Mouse (Mus musculus) forebrain, embryonic 14.5 days (tissue): ENCODE data around the gene Sik3. TPM values are rescaled to one million over a fixed set of nuclear protein-coding genes. Genes with fewer than 3 reads are reported as not detected.
A peak's percentile ranks its signal among the peaks of the same experiment; 100 is the strongest.

Experiments used
- ATAC-seq: fragments of 200-750 bp; cut with Nextera tagmentation; 2 replicates; pipeline ENCODE4 v1.8.0; 2017; ENCODE audit warnings: mild to moderate bottlenecking, moderate library complexity
- DNase-seq: peaks from one replicate; pipeline ENCODE4 v3.0.0-alpha.2; 2015; ENCODE audit warnings: low spot score
- H3K27ac ChIP-seq: fragments of 300-500 bp; sonication (generic); 2 replicates; pipeline ENCODE4 v1.5.1; 2014; ENCODE audit warnings: low read depth, mild to moderate bottlenecking, control low read depth, low read length, moderate library complexity
- H3K27me3 ChIP-seq: fragments of 300-500 bp; sonication (generic); replicated peaks from 2 replicates; pipeline ENCODE4 v1.6.1; 2014; ENCODE audit warnings: low read length, control low read depth, mixed read lengths; ENCODE audit not compliant: control insufficient read depth, insufficient read depth
- H3K36me3 ChIP-seq: fragments of 300-500 bp; sonication (generic); 2 replicates; pipeline ENCODE4 v1.6.1; 2014; ENCODE audit warnings: low read length, control low read depth; ENCODE audit not compliant: control insufficient read depth, insufficient read depth
- H3K4me1 ChIP-seq: fragments of 300-500 bp; sonication (generic); 2 replicates; pipeline ENCODE4 v1.6.1; 2014; ENCODE audit warnings: antibody characterized with exemption, low read length, control low read depth; ENCODE audit not compliant: control insufficient read depth, insufficient read depth
- H3K4me2 ChIP-seq: fragments of 300-500 bp; sonication (generic); 2 replicates; pipeline ENCODE4 v1.6.1; 2014; ENCODE audit warnings: mild to moderate bottlenecking, control low read depth, low read length
- H3K4me3 ChIP-seq: fragments of 300-500 bp; sonication (generic); 2 replicates; pipeline ENCODE4 v1.5.1; 2014; ENCODE audit warnings: low read depth, low read length, control low read depth
- H3K9ac ChIP-seq: fragments of 300-500 bp; sonication (generic); 2 replicates; pipeline ENCODE4 v1.6.1; 2014; ENCODE audit warnings: mild to moderate bottlenecking, low read length, control low read depth, moderate library complexity
- H3K9me3 ChIP-seq: fragments of 300-500 bp; sonication (generic); replicated peaks from 2 replicates; pipeline ENCODE4 v1.6.1; 2016; ENCODE audit warnings: low read length, control low read depth, mixed read lengths; ENCODE audit not compliant: control insufficient read depth
- WGBS: fragments of 180-500 bp; shearing (Covaris S2); extraction: QIAGEN DNeasy Blood & Tissue Kit; methylation state at CpG from one replicate; pipeline ENCODE4 v1.1.7; 2014; 5-methylcytosine and 5-hydroxymethylcytosine counted together
- polyA plus RNA-seq: library from polyadenylated mRNA; unstranded; fragments of >200 nt; fragmentation: Nextera tagmentation; extraction: Ambion mirVana; gene quantifications from 2 replicates; pipeline ENCODE4 v1.2.1, GENCODE M21; 2014

The Sik3 gene
- polyA plus RNA-seq, 1 experiment from 2014 or later: 5.0 TPM

- H3K36me3 ChIP-seq: 0 out of 2 replicates have a peak, but pooled peaks cover 2% of the 10 kb centered on the region
- H3K9me3 ChIP-seq: no peaks in the 10 kb centered on the region
- no peak for ATAC-seq
- peaks cover 10% of the 10 kb centered on the region; the same call in 1 of the 2 replicates for H3K4me1 ChIP-seq
- H3K27me3 ChIP-seq: no peaks in the 10 kb centered on the region
- 72% methylated on average over 9 of the region's 9 CpGs for WGBS
- H3K4me2 ChIP-seq: no peak within 1 kb of the TSS
- H3K27ac ChIP-seq: no peak within 1 kb of the TSS
- DNase-seq: no peak
- H3K9ac ChIP-seq: no peak within 1 kb of the TSS
- H3K4me3 ChIP-seq: no peak within 1 kb of the TSS
Observed at GRCm38 (mm10) chr9:46228491-46228890, 215.9 kb downstream of the Sik3 start, which contains the start of gene Apoa1. TSS of gene Apoa1 (plus strand) at chr9:46228580.

GRCm38 (mm10) chr9:46229573-46230449, 217.2 kb downstream of the Sik3 start:
- H3K36me3 ChIP-seq: no peaks in the 10 kb centered on the region
- peaks cover 10% of the 10 kb centered on the region; the same call in 1 of the 2 replicates for H3K4me1 ChIP-seq
- WGBS: 14% methylated on average over 37 of the region's 37 CpGs
- peak overlapping the region; percentile 77 for H3K4me2 ChIP-seq
- peak overlapping the region; percentile 39 for H3K4me3 ChIP-seq
- no peak overlapping the region for H3K27ac ChIP-seq
- ATAC-seq: peak; percentile 98
- peak overlapping the region; percentile 66 for H3K9ac ChIP-seq
- H3K27me3 ChIP-seq: no peaks in the 10 kb centered on the region
- no peaks in the 10 kb centered on the region for H3K9me3 ChIP-seq
- peak; percentile 95 for DNase-seq

DNA sequence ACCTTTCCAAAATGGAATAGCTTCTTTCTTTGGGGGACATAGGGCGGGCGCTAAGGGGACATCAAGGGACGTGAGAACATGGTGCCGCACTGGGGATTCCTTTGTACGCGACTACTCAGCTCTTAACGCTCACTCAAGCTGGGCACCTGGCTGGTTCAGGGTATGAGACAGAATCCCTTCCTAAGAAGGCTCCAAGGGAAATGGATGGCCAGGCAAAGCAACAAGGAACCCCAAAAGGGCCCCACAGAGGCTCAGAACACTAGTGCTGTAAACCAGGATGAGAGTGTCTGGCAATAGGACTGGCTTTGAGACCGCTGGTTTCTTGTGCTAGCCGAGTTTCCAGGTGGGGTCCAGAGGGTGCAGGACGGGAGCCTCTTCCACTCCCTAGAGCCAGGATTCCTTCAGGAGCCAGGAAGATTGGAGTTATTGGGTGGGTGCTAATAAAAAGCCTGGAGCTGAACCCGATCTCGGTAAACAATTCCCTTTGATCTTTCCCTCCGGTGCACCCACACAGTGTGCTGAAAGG, 217.9 kb downstream of the Sik3 start:
- 12% methylated on average over 13 of the region's 13 CpGs for WGBS
- 0 out of 2 replicates have a peak, but pooled peaks have one; percentile 21 for ATAC-seq
- peak overlapping the region; percentile 77 for H3K4me2 ChIP-seq
- no peaks in the 10 kb centered on the region for H3K36me3 ChIP-seq
- no peak overlapping the region for H3K27ac ChIP-seq
- H3K4me3 ChIP-seq: peak overlapping the region; percentile 39
- H3K9me3 ChIP-seq: no peaks in the 10 kb centered on the region
- no peaks in the 10 kb centered on the region for H3K27me3 ChIP-seq
- peak; percentile 33 for DNase-seq
- H3K4me1 ChIP-seq: peaks cover 10% of the 10 kb centered on the region; the same call in 1 of the 2 replicates
- peak overlapping the region; percentile 66 for H3K9ac ChIP-seq

DNA sequence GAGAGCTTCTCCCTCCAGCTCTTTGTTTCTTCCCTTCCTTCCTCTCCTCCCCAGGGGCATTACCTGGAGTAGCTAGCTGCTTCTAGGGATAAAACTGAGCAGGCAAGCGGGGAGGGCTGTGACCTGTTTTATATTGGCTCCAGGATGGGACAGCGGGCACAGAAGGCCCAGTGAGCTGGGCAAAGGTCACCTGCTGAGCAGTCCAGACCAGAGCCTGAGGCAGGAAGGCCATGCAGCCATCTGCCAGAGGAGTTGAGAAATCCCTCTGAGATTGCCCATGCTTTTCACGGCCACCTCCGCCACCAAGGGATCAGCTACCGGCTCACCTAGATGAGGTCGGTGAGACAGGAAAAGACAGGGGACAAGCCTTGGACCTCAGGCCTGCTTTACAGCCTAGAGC, 222.6 kb downstream of the Sik3 start:
- no peaks in the 10 kb centered on the region for H3K9me3 ChIP-seq

GRCm38 (mm10) chr9:46235596-46235648, 222.8 kb downstream of the Sik3 start, which contains the start of gene Apoc3:
TSS of gene Apoc3 (minus strand) at chr9:46235636.
- Histone ChIP-seq H3K27me3 (no peaks in the 10 kb centered on the region), H3K36me3 (no peaks in the 10 kb centered on the region), H3K9me3 (no peaks in the 10 kb centered on the region), H3K4me3 (no peak within 1 kb of the TSS), H3K4me2 (no peak within 1 kb of the TSS), H3K4me1 (peaks cover 2% of the 10 kb centered on the region; the same call in 1 of the 2 replicates), H3K27ac (no peak within 1 kb of the TSS), H3K9ac (no peak within 1 kb of the TSS)
- DNase-seq (no peak), ATAC-seq (no peak)

More for the DNA sequence above, 222.6 kb downstream of the Sik3 start:
- H3K27me3 ChIP-seq: no peaks in the 10 kb centered on the region
- no peak overlapping the region for H3K27ac ChIP-seq
- 88% methylated on average over 6 of the region's 6 CpGs for WGBS
- ATAC-seq (no peak), DNase-seq (no peak)
- H3K4me1 ChIP-seq: peaks cover 4% of the 10 kb centered on the region; the same call in 1 of the 2 replicates
- no peak overlapping the region for H3K9ac ChIP-seq
- H3K4me2 ChIP-seq: no peak overlapping the region
- H3K36me3 ChIP-seq: no peaks in the 10 kb centered on the region
- H3K4me3 ChIP-seq: no peak overlapping the region

DNA sequence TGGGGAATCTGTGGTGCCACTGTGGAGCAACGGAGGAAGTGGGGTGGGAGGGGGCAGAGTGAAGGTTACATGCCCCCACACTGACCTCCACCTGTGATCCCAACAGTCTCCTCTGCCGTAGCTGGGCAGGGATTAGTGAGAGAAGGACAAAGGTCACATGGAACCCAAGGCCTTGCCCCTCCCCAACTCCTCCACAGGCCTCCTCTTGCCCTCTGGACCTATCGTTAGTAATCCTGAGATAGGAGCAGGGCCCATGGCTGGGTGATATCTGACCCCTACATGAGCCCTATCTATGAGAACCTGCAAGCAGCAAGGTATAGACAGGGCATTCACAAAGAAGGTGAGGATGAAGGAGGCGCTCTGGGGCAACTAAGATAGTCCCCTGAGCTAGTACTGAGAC, 223.0 kb downstream of the Sik3 start:
- Histone ChIP-seq H3K27me3 (no peaks in the 10 kb centered on the region), H3K36me3 (no peaks in the 10 kb centered on the region), H3K27ac (no peak overlapping the region), H3K4me1 (peaks cover under 1% of the 10 kb centered on the region; the same call in 1 of the 2 replicates), H3K9me3 (no peaks in the 10 kb centered on the region), H3K4me2 (no peak overlapping the region), H3K4me3 (no peak overlapping the region), H3K9ac (no peak overlapping the region)
- ATAC-seq (no peak), DNase-seq (no peak)
- 53% methylated on average over 4 of the region's 4 CpGs for WGBS

DNA sequence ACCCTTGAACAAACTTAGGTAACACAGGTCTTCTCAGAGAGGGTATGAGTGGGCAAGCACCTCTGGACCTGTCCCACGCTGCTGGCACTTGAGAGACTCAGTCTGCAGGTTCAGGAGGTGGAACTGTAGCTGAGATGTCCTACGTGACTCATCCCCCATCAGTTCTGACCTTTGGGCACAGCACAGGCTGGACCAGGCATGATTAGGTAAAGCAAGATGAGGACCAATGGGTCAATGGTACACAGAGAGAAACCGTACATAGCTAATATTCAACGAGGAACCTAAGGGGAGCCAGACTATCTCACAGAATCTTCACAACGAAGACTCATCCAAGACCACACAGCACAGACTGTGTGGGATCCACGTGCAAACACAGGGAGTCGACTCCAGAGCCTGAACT, 226.2 kb downstream of the Sik3 start:
- H3K4me1 ChIP-seq: no peaks in the 10 kb centered on the region
- H3K27me3 ChIP-seq: no peaks in the 10 kb centered on the region
- no peaks in the 10 kb centered on the region for H3K36me3 ChIP-seq
- ATAC-seq: no peak
- H3K9ac ChIP-seq: no peak overlapping the region
- H3K27ac ChIP-seq: no peak overlapping the region
- DNase-seq: no peak
- H3K4me2 ChIP-seq: no peak overlapping the region
- no peaks in the 10 kb centered on the region for H3K9me3 ChIP-seq
- no peak overlapping the region for H3K4me3 ChIP-seq
- 87% methylated on average over 7 of the region's 7 CpGs for WGBS

DNA sequence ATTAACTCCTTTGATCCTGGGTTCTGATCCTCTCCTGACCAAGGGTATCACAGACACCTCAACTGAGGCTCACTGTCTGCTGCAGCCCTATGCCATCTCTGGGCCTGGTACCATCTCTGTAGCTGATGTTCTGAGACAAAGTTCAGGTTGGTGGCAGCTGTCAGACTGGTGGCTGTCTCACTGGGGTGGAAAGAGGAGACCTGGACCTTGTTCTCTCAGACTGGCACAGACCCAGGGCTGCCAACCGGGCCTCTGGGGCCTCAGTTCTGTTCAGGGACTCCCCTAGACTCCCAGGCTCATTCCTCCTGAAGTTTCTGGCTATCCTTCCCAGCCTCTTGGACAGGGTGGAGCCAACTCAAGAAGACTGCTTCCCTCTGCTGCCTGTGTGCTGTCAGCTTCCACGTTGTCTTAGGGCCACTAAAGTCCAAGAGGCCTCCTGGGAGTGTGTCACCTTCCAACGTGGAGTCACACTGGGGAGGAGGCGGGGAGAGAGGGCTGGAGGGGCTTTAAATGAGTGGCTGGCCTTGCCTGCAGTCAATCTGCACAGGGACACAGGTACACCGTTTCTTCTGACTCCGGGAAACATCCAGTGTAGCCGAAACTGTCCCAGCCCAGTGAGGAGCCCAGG, 228.0 kb downstream of the Sik3 start, which contains the start of gene Apoa4:
Apoa4 (plus strand) TSS at position 171 of the 628 bp plus-strand sequence.
- H3K9me3 ChIP-seq: no peaks in the 10 kb centered on the region
- H3K27me3 ChIP-seq: no peaks in the 10 kb centered on the region
- no peak for ATAC-seq
- H3K4me3 ChIP-seq: no peak within 1 kb of the TSS
- no peak within 1 kb of the TSS for H3K27ac ChIP-seq
- DNase-seq: no peak
- no peak within 1 kb of the TSS for H3K4me2 ChIP-seq
- 67% methylated on average over 7 of the region's 7 CpGs for WGBS
- no peaks in the 10 kb centered on the region for H3K4me1 ChIP-seq
- no peak within 1 kb of the TSS for H3K9ac ChIP-seq
- H3K36me3 ChIP-seq: no peaks in the 10 kb centered on the region

- Histone ChIP-seq H3K4me2 (no peak overlapping the region), H3K9me3 (no peaks in the 10 kb centered on the region), H3K36me3 (no peaks in the 10 kb centered on the region), H3K27ac (no peak overlapping the region), H3K9ac (no peak overlapping the region), H3K4me3 (no peak overlapping the region), H3K4me1 (no peaks in the 10 kb centered on the region), H3K27me3 (no peaks in the 10 kb centered on the region)
- DNase-seq (no peak), ATAC-seq (no peak)
- WGBS: 84% methylated on average over 2 of the region's 2 CpGs
Observed at GRCm38 (mm10) chr9:46241818-46242217, 229.2 kb downstream of the Sik3 start.
